Mouse (Mus musculus): ENCODE measurements around the gene Rrp12. TPM values are rescaled to one million over a fixed set of nuclear protein-coding genes. Genes with fewer than 3 reads are reported as not detected.
"Not testable (repeated sequence)": the region's sequence is repeated elsewhere in the genome, so short reads cannot be mapped to it uniquely, and the experiment has no call there.

The Rrp12 gene
- polyA plus RNA-seq, 1 experiment from 2014 or later, result 7.4 TPM

GRCm38 (mm10) chr19:41915294-41915693 lies 19.3 kb upstream of the Rrp12 start:
- Histone ChIP-seq H3K9ac (peak overlapping the region; percentile 9; the same call in 1 of the 2 replicates), H3K27ac (peak overlapping the region; percentile 49), H3K4me3 (peak overlapping the region; percentile 98), H3K9me3 (replicated peaks) (no peaks in the 10 kb centered on the region), H3K4me1 (replicated peaks) (peaks cover 20% of the 10 kb centered on the region), H3K4me2 (peak overlapping the region; percentile 75), H3K36me3 (peaks cover 43% of the 10 kb centered on the region), H3K27me3 (no peaks in the 10 kb centered on the region)
- ATAC-seq (replicated peaks; ENCODE audit: insufficient number of reproducible peaks, insufficient read depth, low FRiP score, low read depth), result no peak
- WGBS, result 65% methylated on average over 3 of the region's 3 CpGs

DNA sequence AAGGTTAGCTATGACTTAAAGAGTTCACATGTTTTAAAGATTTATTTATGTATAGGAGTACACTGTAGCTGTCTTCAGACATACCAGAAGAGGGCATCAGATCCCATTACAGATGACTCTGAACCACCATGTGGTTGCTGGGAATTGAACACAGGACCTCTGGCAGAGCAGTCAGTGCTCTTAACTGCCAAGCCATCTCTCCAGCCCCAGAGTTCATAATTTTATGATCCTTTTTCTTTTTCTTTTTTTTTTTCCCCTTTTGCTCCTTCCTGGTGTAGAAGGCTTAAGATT lies 18.6 kb upstream of the Rrp12 start:
- Histone ChIP-seq H3K4me1 (replicated peaks) (peaks cover 20% of the 10 kb centered on the region), H3K9ac (0 out of 2 replicates have a peak overlapping the region, but pooled peaks have one; percentile 98), H3K4me2 (peak overlapping the region; percentile 75), H3K27ac (0 out of 2 replicates have a peak overlapping the region, but pooled peaks have one; percentile 49), H3K4me3 (peak overlapping the region; percentile 98), H3K36me3 (peaks cover 37% of the 10 kb centered on the region)
- H3K9me3 ChIP-seq (replicated peaks); H3K27me3 ChIP-seq; ATAC-seq (replicated peaks; ENCODE audit: insufficient number of reproducible peaks, insufficient read depth, low FRiP score, low read depth): not testable (repeated sequence)

- H3K36me3 ChIP-seq, result peaks cover 32% of the 10 kb centered on the region
- no peaks in the 10 kb centered on the region for H3K9me3 ChIP-seq (replicated peaks)
- H3K9ac ChIP-seq, result peak overlapping the region; percentile 98
- peak overlapping the region; percentile 97 for H3K27ac ChIP-seq
- ATAC-seq (replicated peaks; ENCODE audit: insufficient number of reproducible peaks, insufficient read depth, low FRiP score, low read depth), result no peak
- WGBS, result 30% methylated on average over 6 of the region's 6 CpGs
- H3K4me1 ChIP-seq (replicated peaks), result peaks cover 20% of the 10 kb centered on the region
- peak overlapping the region; percentile 75 for H3K4me2 ChIP-seq
- peak overlapping the region; percentile 98 for H3K4me3 ChIP-seq
- no peaks in the 10 kb centered on the region for H3K27me3 ChIP-seq
These were observed 18.0 kb upstream of the Rrp12 start for GRCm38 (mm10) chr19:41913774-41914591.

GRCm38 (mm10) chr19:41912121-41913080 lies 16.4 kb upstream of the Rrp12 start:
- ATAC-seq (replicated peaks; ENCODE audit: insufficient number of reproducible peaks, insufficient read depth, low FRiP score, low read depth), result peak; percentile 51
- peak overlapping the region; percentile 97 for H3K27ac ChIP-seq
- H3K4me2 ChIP-seq, result peak overlapping the region; percentile 75
- no peaks in the 10 kb centered on the region for H3K9me3 ChIP-seq (replicated peaks)
- H3K27me3 ChIP-seq, result no peaks in the 10 kb centered on the region
- peaks cover 25% of the 10 kb centered on the region for H3K36me3 ChIP-seq
- peak overlapping the region; percentile 98 for H3K9ac ChIP-seq
- peak overlapping the region; percentile 98 for H3K4me3 ChIP-seq
- WGBS, result under 1% methylated on average over 53 of the region's 53 CpGs
- peaks cover 21% of the 10 kb centered on the region for H3K4me1 ChIP-seq (replicated peaks)

DNA sequence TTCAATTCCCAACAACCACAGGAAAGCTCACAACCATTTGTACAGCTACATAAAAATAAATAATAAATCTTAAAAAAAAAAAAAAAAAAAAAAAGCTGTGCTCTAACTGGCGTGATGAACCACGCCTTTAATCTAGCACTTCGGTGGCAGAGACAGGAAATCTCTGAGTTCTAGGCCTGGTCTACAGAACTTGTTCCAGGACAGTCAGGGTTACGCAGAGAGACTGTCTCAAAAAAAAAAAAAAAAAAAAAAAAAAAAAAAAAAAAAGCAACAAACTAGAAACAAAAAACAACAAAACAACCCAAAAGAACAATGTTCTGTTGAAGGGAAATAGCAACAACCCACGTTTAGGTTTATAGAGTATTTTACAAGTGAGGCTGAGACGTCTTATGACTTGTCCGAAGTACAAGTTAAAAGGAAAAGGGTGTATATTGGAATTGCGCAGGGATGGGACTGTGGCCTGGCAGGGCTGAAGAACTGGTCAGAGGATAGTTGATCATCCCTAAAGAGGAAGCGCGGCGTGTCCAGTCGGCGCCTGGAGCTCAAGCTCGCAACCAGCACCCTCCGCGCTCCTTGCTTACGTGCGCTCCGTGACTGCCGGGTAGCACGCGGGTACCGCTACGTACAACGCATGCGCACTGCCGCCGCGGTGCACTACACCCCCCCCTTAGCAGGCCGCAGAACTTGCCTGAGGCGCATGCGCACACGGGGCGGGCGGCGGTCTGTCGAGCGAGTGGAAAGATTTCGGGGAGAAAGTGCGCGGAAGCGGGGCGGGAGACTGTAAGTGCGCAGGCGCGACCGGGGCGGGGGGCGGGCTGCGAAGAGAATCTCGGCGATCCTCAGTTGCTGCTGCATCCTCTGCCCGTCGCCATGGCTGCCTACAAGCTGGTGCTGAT lies 15.5 kb upstream of the Rrp12 start, which contains the start of gene Pgam1:
TSS of gene Pgam1 (plus strand) at position 746 of the 896 bp plus-strand sequence.
- peak within 1 kb of the TSS; percentile 97 for H3K27ac ChIP-seq
- peaks cover 31% of the 10 kb centered on the region for H3K4me1 ChIP-seq (replicated peaks)
- ATAC-seq (replicated peaks; ENCODE audit: insufficient number of reproducible peaks, insufficient read depth, low FRiP score, low read depth), result peak; percentile 95
- H3K4me3 ChIP-seq, result peak within 1 kb of the TSS; percentile 98
- 5% methylated on average over 50 of the region's 54 CpGs for WGBS
- H3K36me3 ChIP-seq, result peaks cover 16% of the 10 kb centered on the region
- H3K4me2 ChIP-seq, result peak within 1 kb of the TSS; percentile 75
- no peaks in the 10 kb centered on the region for H3K27me3 ChIP-seq
- no peaks in the 10 kb centered on the region for H3K9me3 ChIP-seq (replicated peaks)
- H3K9ac ChIP-seq, result peak within 1 kb of the TSS; percentile 98

GRCm38 (mm10) chr19:41910396-41910795 lies 14.4 kb upstream of the Rrp12 start:
- Histone ChIP-seq H3K9me3 (replicated peaks) (no peaks in the 10 kb centered on the region), H3K4me1 (replicated peaks) (peaks cover 32% of the 10 kb centered on the region), H3K4me3 (no peak overlapping the region), H3K27me3 (no peaks in the 10 kb centered on the region), H3K27ac (peak overlapping the region; percentile 25; the same call in 1 of the 2 replicates), H3K36me3 (peaks cover 8% of the 10 kb centered on the region), H3K4me2 (no peak overlapping the region), H3K9ac (no peak overlapping the region)
- WGBS, result 78% methylated on average over 2 of the region's 2 CpGs
- ATAC-seq (replicated peaks; ENCODE audit: insufficient number of reproducible peaks, insufficient read depth, low FRiP score, low read depth), result no peak

DNA sequence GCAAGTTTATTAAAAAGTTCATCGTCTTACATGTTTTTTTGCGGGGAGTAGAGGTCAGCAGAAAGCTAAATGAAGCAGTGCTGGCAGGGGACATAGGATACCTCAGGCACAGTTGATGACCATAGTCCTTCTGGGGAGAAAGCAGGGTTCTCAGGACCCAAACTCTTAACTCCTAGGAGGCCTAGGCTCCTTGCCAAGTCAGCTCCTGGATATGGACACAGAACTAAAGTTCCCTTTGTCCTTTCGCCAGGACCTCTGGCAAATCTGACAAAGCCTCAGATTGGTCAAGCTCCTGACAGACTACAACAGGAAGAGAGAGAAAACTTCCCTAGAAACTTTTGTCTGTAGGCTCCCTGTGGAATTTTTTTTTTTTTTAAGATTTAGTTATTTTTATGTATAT lies 12.8 kb upstream of the Rrp12 start:
- Histone ChIP-seq H3K9me3 (replicated peaks) (no peaks in the 10 kb centered on the region), H3K4me3 (no peak overlapping the region), H3K4me1 (replicated peaks) (peaks cover 17% of the 10 kb centered on the region), H3K36me3 (no peaks in the 10 kb centered on the region), H3K9ac (no peak overlapping the region), H3K27ac (no peak overlapping the region), H3K4me2 (no peak overlapping the region), H3K27me3 (no peaks in the 10 kb centered on the region)
- 76% methylated on average over 3 of the region's 3 CpGs for WGBS
- no peak for ATAC-seq (replicated peaks; ENCODE audit: insufficient number of reproducible peaks, insufficient read depth, low FRiP score, low read depth)

- no peak overlapping the region for H3K9ac ChIP-seq
- H3K36me3 ChIP-seq, result no peaks in the 10 kb centered on the region
- H3K27ac ChIP-seq, result peak overlapping the region; percentile 33; the same call in 1 of the 2 replicates
- H3K9me3 ChIP-seq (replicated peaks), result no peaks in the 10 kb centered on the region
- no peak for ATAC-seq (replicated peaks; ENCODE audit: insufficient number of reproducible peaks, insufficient read depth, low FRiP score, low read depth)
- H3K27me3 ChIP-seq, result no peaks in the 10 kb centered on the region
- H3K4me3 ChIP-seq, result no peak overlapping the region
- peaks cover 15% of the 10 kb centered on the region for H3K4me1 ChIP-seq (replicated peaks)
- no peak overlapping the region for H3K4me2 ChIP-seq
- WGBS, result 30% methylated on average over 8 of the region's 8 CpGs
These were observed 11.2 kb upstream of the Rrp12 start for GRCm38 (mm10) chr19:41907079-41907760.

DNA sequence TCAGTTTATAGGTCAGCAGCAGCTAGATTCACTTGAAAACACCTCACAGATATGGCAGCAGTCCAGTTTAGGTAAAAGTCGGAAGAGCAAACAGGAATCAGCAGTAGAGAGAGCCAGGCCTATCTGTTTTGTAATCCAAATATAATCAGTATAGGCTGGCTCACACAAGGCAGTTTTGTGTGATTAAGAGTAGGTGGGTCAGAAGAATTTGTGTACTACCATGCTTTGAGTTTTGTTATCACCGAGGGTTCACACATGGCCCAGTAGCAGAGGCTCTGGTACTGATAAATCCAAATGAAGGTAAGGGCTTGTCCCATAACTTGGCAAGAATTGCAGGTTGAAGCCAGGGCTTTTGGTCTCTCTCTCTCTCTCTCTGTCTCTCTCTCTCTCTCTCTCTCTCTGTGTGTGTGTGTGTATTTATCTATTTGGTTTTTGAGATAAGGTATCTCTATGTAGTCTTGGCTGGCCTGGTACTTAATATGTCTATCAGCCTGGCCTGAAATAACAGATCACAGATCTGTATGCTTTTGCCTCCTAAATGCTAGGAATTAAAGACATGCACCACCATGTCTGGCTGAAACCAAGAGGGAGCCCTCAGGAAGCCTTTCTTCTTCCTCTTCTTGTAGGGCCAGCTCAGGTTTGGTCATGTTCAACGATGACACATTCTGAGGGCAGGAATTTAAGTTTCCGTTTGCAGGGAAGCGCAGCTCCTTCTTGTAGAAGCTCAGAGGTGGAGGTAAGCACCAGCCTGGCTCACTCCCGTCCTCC lies 10.5 kb upstream of the Rrp12 start:
- no peaks in the 10 kb centered on the region for H3K27me3 ChIP-seq
- H3K9ac ChIP-seq, result no peak overlapping the region
- H3K4me3 ChIP-seq, result no peak overlapping the region
- no peak overlapping the region for H3K4me2 ChIP-seq
- WGBS, result 32% methylated on average over 6 of the region's 6 CpGs
- no peaks in the 10 kb centered on the region for H3K9me3 ChIP-seq (replicated peaks)
- H3K36me3 ChIP-seq, result no peaks in the 10 kb centered on the region
- peak overlapping the region; percentile 33; the same call in 1 of the 2 replicates for H3K27ac ChIP-seq
- 0 out of 2 replicates have a peak, but pooled peaks have one; percentile 17 for ATAC-seq (replicated peaks; ENCODE audit: insufficient number of reproducible peaks, insufficient read depth, low FRiP score, low read depth)
- peaks cover 20% of the 10 kb centered on the region for H3K4me1 ChIP-seq (replicated peaks)

GRCm38 (mm10) chr19:41905246-41905645 lies 9.3 kb upstream of the Rrp12 start:
- no peak for ATAC-seq (replicated peaks; ENCODE audit: insufficient number of reproducible peaks, insufficient read depth, low FRiP score, low read depth)
- Histone ChIP-seq H3K27me3 (no peaks in the 10 kb centered on the region), H3K9ac (no peak overlapping the region), H3K27ac (no peak overlapping the region), H3K4me1 (replicated peaks) (peaks cover 21% of the 10 kb centered on the region), H3K9me3 (replicated peaks) (no peaks in the 10 kb centered on the region), H3K4me2 (no peak overlapping the region), H3K36me3 (no peaks in the 10 kb centered on the region), H3K4me3 (no peak overlapping the region)
- WGBS, result 86% methylated on average over 2 of the region's 2 CpGs

Data from heart, embryonic 15.5 days (tissue).